In the genomic region with DNA sequence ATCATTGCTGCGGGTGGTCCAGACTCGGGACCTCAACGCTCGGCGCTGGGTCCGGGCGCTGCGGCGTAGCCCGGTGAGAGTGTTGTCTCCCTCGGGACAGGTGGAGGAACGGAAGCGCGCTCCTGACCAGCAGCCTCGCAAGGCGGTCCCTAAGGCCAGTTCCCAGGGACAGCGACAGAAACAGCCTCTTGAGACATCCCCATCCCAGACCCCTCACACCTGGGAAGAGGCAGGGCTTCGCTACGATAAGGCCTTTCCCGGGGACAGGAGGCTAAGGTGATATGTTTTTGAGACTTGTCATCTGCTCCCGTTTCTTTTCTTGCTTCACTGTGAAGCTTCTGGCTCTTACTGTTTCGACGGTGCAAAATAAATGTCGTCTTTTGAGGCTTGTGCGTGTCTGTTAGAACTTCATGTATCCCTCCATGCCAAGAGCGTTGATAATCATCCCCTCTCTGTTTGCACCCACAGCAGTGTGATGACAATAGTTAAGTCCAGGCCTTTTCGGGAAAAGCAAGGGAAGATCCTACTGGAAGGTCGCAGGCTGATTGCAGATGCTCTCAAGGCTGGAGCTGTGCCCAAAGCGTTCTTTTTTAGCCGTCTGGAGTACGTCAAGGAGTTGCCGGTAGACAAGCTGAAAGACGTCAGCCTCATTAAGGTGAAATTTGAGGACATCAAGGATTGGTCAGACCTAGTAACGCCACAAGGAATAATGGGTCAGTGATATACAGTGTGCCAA, we compare ENCODE assay signal across 8 mouse cellular contexts. TPM values are rescaled to one million over a fixed set of nuclear protein-coding genes. Genes with fewer than 3 reads are reported as not detected.
DNase-seq lines count a peak whose midpoint lies in the region; ATAC-seq and TF ChIP-seq lines count a peak whose summit lies in the region.

No protein-coding gene starts in this region.

- no peaks in the 10 kb centered on the region; the same call in 1 of the 2 replicates for H3K36me3 ChIP-seq in kidney, adult 2 months (ENCODE audit: control insufficient read depth, insufficient read depth, low read length)
- peaks cover 41% of the 10 kb centered on the region for H3K36me3 ChIP-seq in hindbrain, embryonic 10.5 days
- H3K36me3 ChIP-seq in midbrain, embryonic 11.5 days (ENCODE audit: control insufficient read depth, insufficient read depth, low read length) = no peaks in the 10 kb centered on the region; the same call in 1 of the 2 replicates

- 2% methylated on average over 34 of the region's 34 CpGs for WGBS in kidney, adult 2 months
- 4% methylated on average over 34 of the region's 34 CpGs for WGBS in hindbrain, embryonic 10.5 days
- WGBS in midbrain, embryonic 11.5 days = 5% methylated on average over 34 of the region's 34 CpGs

- H3K27me3 ChIP-seq in kidney, adult 2 months (replicated peaks; ENCODE audit: control insufficient read depth, insufficient read depth, low read length) = no peaks in the 10 kb centered on the region
- no peaks in the 10 kb centered on the region for H3K27me3 ChIP-seq in Patski
- H3K27me3 ChIP-seq in hindbrain, embryonic 10.5 days (ENCODE audit: insufficient read depth, poor library complexity, severe bottlenecking) = no peaks in the 10 kb centered on the region
- H3K27me3 ChIP-seq in midbrain, embryonic 11.5 days (ENCODE audit: control insufficient read depth, insufficient read depth, low read length) = no peaks in the 10 kb centered on the region

- no peaks in the 10 kb centered on the region for H3K9me3 ChIP-seq in hindbrain, embryonic 10.5 days
- no peaks in the 10 kb centered on the region for H3K9me3 ChIP-seq in midbrain, embryonic 11.5 days (ENCODE audit: control insufficient read depth, low read length)

- peak overlapping the region; percentile 89 for H3K4me2 ChIP-seq in midbrain, embryonic 11.5 days

- CTCF ChIA-PET in Patski (lab: Charles Lee) = interaction anchor here (1.5 to 4.3 kb wide), 2 partner anchors 9 to 155 kb away, joined by 5 to 12 read pairs; partner anchors contain the start of gene Nxn

- H3K4me1 ChIP-seq in kidney, adult 2 months (ENCODE audit: control insufficient read depth, insufficient read depth, low read length) = peaks cover 9% of the 10 kb centered on the region; the same call in 1 of the 2 replicates
- H3K4me1 ChIP-seq in hindbrain, embryonic 10.5 days (replicated peaks) = peaks cover 26% of the 10 kb centered on the region
- peaks cover 10% of the 10 kb centered on the region for H3K4me1 ChIP-seq in midbrain, embryonic 11.5 days (ENCODE audit: control insufficient read depth, insufficient read depth, low read length)

- no peak for DNase-seq in kidney, adult 2 months
- DNase-seq in kidney, adult 18-20 months = no peak
- DNase-seq in Patski (ENCODE audit: low read depth, low spot score) = no peak
- DNase-seq in hindbrain, embryonic 10.5 days (ENCODE audit: low spot score) = no peak
- DNase-seq in midbrain, embryonic 11.5 days (ENCODE audit: low spot score, missing footprints) = no peak
- DNase-seq in right cerebral cortex, adult 2 months (ENCODE audit: low spot score in 2 of 2) = no peak
- DNase-seq in spleen, adult 18-20 months = no peak
- DNase-seq in retina, embryonic 14.5 days (ENCODE audit: low spot score) = no peak

- H3K4me3 ChIP-seq in kidney, adult 2 months (ENCODE audit: insufficient read depth, low read depth, low read length) = peak overlapping the region; percentile 91
- H3K4me3 ChIP-seq in hindbrain, embryonic 10.5 days = peak overlapping the region; percentile 94
- H3K4me3 ChIP-seq in midbrain, embryonic 11.5 days (ENCODE audit: low read depth, low read length) = peak overlapping the region; percentile 63

- in situ Hi-C loops in Patski (cut with MboI; ENCODE audit: low pct_unique_long_range_greater_than_20kb) = no loop called here

- no peak overlapping the region for H3K27ac ChIP-seq in kidney, adult 2 months (ENCODE audit: insufficient read depth, low read depth, low read length)
- H3K27ac ChIP-seq in hindbrain, embryonic 10.5 days = peak overlapping the region; percentile 89
- no peak overlapping the region for H3K27ac ChIP-seq in midbrain, embryonic 11.5 days (ENCODE audit: low read depth, low read length)

- POLR2A ChIA-PET in Patski (lab: Charles Lee) = interaction anchor here (0.6 to 1.0 kb wide), 2 partner anchors 127 to 154 kb away, joined by 4 read pairs; partner anchors contain the start of gene Nxn

- TF ChIP-seq POLR2A in kidney, adult 2 months (IDR thresholded peaks at IDR 0.05; ENCODE audit: low read depth, low read length) = no peak

- TF ChIP-seq CTCF in kidney, adult 2 months (conservative IDR thresholded peaks at IDR 0.05; ENCODE audit: insufficient read depth, insufficient read length, low read depth, low read length) = no peak
- no peak for TF ChIP-seq CTCF in Patski (IDR thresholded peaks at IDR 0.05)

- H3K9ac ChIP-seq in midbrain, embryonic 11.5 days (ENCODE audit: low read length) = peak overlapping the region; percentile 80

- peak; percentile 26 for ATAC-seq in Patski
- no peak; the same call in 1 of the 2 replicates for ATAC-seq in midbrain, embryonic 11.5 days (ENCODE audit: low FRiP score)

RNA-seq across cellular contexts. Expression of gene Glod4, which starts 0.5 kb away (rescaled TPM):
- polyA plus RNA-seq in kidney, adult 2 months (2012; rRNA removed) = 16.2 and 28.0 TPM in 2 replicates
- 151 TPM for polyA plus RNA-seq in Patski (2021)
- polyA plus RNA-seq in hindbrain, embryonic 10.5 days (2016; fragmentation: Nextera tagmentation; extraction: Ambion mirVana) = 126 and 130 TPM in 2 replicates
- 131 and 138 TPM in 2 replicates for polyA plus RNA-seq in midbrain, embryonic 11.5 days (2014; fragmentation: Nextera tagmentation; extraction: Ambion mirVana)

RNA-seq across cellular contexts. Expression of gene Mrm3, which starts 0.5 kb away (rescaled TPM):
- 8.7 and 9.3 TPM in 2 replicates for polyA plus RNA-seq in kidney, adult 2 months (2012; rRNA removed)
- polyA plus RNA-seq in Patski (2021) = 15.4 TPM
- 21.5 and 24.7 TPM in 2 replicates for polyA plus RNA-seq in hindbrain, embryonic 10.5 days (2016; fragmentation: Nextera tagmentation; extraction: Ambion mirVana)
- polyA plus RNA-seq in midbrain, embryonic 11.5 days (2014; fragmentation: Nextera tagmentation; extraction: Ambion mirVana) = 19.5 and 20.1 TPM in 2 replicates

RNA-seq across cellular contexts. Expression of gene Gemin4, which starts 26.5 kb away (rescaled TPM):
- polyA plus RNA-seq in kidney, adult 2 months (2012; rRNA removed) = 5.1 TPM in 2 replicates
- polyA plus RNA-seq in Patski (2021) = 4.4 TPM
- 45.4 and 49.9 TPM in 2 replicates for polyA plus RNA-seq in hindbrain, embryonic 10.5 days (2016; fragmentation: Nextera tagmentation; extraction: Ambion mirVana)
- polyA plus RNA-seq in midbrain, embryonic 11.5 days (2014; fragmentation: Nextera tagmentation; extraction: Ambion mirVana) = 31.1 and 42.8 TPM in 2 replicates

RNA-seq across cellular contexts. Expression of gene Dbil5, which starts 26.6 kb away (rescaled TPM):
- 0.58 and 1.1 TPM in 2 replicates for polyA plus RNA-seq in kidney, adult 2 months (2012; rRNA removed)
- 0.67 TPM for polyA plus RNA-seq in Patski (2021)
- polyA plus RNA-seq in hindbrain, embryonic 10.5 days (2016; fragmentation: Nextera tagmentation; extraction: Ambion mirVana) = 0.48 and 0.51 TPM in 2 replicates
- 0.34 and 0.40 TPM in 2 replicates for polyA plus RNA-seq in midbrain, embryonic 11.5 days (2014; fragmentation: Nextera tagmentation; extraction: Ambion mirVana)
